Mouse (Mus musculus) cerebellum, adult 2 months (tissue): ENCODE results near the gene Hoxb1. TPM values are rescaled to one million over a fixed set of nuclear protein-coding genes. Genes with fewer than 3 reads are reported as not detected.

Experiments used
- DNase-seq, 2 experiments: peaks; one replicate each; pipeline ENCODE4 v3.0.0; 2021
- H3K27ac ChIP-seq: fragments of 200-500 bp; 2 replicates; pipeline ENCODE4 v1.5.1; 2012; ENCODE audit warnings: low read length, control low read depth, inconsistent platforms; ENCODE audit not compliant: insufficient read depth
- H3K27me3 ChIP-seq: fragments of 200-500 bp; 2 replicates; pipeline ENCODE4 v1.6.1; 2012; ENCODE audit warnings: inconsistent platforms, mild to moderate bottlenecking, low read length, moderate library complexity; ENCODE audit not compliant: control insufficient read depth, insufficient read depth
- H3K4me1 ChIP-seq: fragments of 200-500 bp; 2 replicates; pipeline ENCODE4 v1.6.1; 2011; ENCODE audit warnings: low read length; ENCODE audit not compliant: control insufficient read depth, insufficient read depth
- H3K4me3 ChIP-seq: fragments of 200-500 bp; replicated peaks from 2 replicates; pipeline ENCODE3; 2011; ENCODE audit warnings: mild to moderate bottlenecking, low read depth, low read length, control low read depth; ENCODE audit not compliant: insufficient read depth
- CTCF ChIP-seq: fragments of 200-500 bp; IDR thresholded peaks from 2 replicates; pipeline ENCODE4 v1.5.1; 2011; ENCODE audit warnings: low read depth, mild to moderate bottlenecking, control low read depth, low read length, moderate library complexity, borderline replicate concordance; ENCODE audit not compliant: insufficient read depth
- POLR2A ChIP-seq: fragments of 200-500 bp; IDR thresholded peaks from 2 replicates; pipeline ENCODE4 v1.6.1; 2011; ENCODE audit warnings: low read length, control low read depth, borderline replicate concordance; ENCODE audit not compliant: insufficient read depth
- WGBS: fragments of 180-500 bp; shearing (Covaris S2); methylation state at CpG from one replicate; pipeline ENCODE4 v1.1.7; 2018; 5-methylcytosine and 5-hydroxymethylcytosine counted together
- polyA plus RNA-seq: library from polyadenylated mRNA; depleted of rRNA; stranded (reverse); fragments of >200 nt; gene quantifications from 2 replicates; pipeline ENCODE4 v1.2.3, GENCODE M21; 2012

Hoxb1 gene
- polyA plus RNA-seq, 1 experiment = not detected

DNA sequence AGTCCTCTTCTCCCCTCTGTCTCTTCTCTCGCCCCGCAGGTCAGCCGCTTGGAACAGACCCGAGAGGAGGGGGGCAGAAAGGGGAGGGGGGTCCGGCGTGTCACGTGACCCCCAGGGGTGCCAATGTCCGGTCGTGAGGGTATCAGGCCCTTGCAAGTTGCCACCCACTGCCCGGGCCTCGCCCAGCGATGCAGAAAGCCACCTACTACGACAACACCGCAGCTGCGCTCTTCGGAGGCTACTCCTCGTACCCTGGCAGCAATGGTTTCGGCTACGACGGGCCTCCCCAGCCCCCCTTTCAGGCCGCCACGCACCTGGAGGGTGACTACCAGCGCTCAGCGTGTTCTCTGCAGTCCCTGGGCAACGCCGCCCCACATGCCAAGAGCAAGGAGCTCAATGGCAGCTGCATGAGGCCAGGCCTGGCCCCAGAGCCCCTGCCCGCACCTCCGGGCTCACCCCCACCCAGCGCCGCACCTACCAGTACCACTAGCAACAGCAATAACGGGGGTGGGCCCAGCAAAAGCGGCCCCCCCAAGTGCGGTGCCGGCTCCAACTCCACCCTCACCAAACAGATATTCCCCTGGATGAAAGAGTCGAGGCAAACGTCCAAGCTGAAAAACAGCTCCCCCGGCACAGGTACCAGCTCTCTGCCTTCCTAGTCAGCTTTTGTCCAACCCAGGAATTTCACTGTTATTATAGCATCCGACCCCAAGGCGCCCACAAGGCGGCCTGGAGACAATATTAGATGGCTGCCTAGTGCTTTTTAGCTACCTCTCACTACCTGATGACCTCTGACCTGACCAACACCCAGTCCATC, 21.3 kb upstream of the Hoxb1 start:
- H3K4me3 ChIP-seq = no peak overlapping the region
- peaks cover 12% of the 10 kb centered on the region; the same call in 1 of the 2 replicates for H3K27me3 ChIP-seq
- DNase-seq = no peak
- H3K27ac ChIP-seq = no peak overlapping the region
- H3K4me1 ChIP-seq = no peaks in the 10 kb centered on the region
- WGBS = 2% methylated on average over 40 of the region's 40 CpGs
- TF ChIP-seq CTCF (no peak), POLR2A (no peak)

- Histone ChIP-seq H3K4me1 (no peaks in the 10 kb centered on the region), H3K4me3 (no peak overlapping the region), H3K27ac (no peak overlapping the region), H3K27me3 (peaks cover 12% of the 10 kb centered on the region; the same call in 1 of the 2 replicates)
- no peak for DNase-seq
- 5% methylated on average over 6 of the region's 6 CpGs for WGBS
- TF ChIP-seq POLR2A (no peak), CTCF (no peak)
Observed at GRCm38 (mm10) chr11:96344878-96345159, 20.7 kb upstream of the Hoxb1 start.

DNA sequence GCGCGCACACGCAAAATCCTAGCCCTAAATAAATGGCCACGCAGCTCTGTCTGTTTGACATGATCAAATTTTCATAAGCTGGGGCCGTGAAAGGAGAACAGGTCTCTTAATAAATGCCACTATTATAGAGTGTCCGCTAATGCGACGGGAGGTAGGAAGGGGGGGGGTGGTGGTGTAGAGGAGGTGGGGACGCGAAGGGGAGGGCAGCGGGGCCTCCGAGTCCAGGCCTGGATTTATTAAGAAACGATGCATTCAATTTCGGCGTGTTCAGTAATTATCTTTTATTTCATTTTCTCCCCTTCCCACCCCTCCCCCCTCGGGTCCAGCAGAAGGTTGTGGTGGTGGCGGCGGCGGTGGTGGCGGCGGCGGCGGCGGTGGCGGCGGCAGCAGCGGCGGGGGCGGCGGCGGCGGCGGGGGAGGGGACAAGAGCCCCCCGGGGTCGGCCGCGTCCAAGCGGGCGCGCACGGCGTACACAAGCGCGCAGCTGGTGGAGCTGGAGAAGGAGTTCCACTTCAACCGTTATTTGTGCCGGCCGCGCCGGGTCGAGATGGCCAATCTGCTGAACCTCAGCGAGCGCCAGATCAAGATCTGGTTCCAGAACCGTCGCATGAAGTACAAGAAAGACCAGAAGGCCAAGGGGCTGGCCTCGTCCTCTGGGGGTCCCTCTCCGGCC, 20.2 kb upstream of the Hoxb1 start:
- Histone ChIP-seq H3K4me1 (no peaks in the 10 kb centered on the region), H3K4me3 (no peak overlapping the region), H3K27ac (no peak overlapping the region), H3K27me3 (peaks cover 12% of the 10 kb centered on the region; the same call in 1 of the 2 replicates)
- WGBS = 2% methylated on average over 38 of the region's 56 CpGs
- no peak for TF ChIP-seq POLR2A
- TF ChIP-seq CTCF = no peak
- no peak for DNase-seq

GRCm38 (mm10) chr11:96345893-96346806, 19.4 kb upstream of the Hoxb1 start:
- Histone ChIP-seq H3K4me1 (no peaks in the 10 kb centered on the region), H3K27me3 (peaks cover 10% of the 10 kb centered on the region; the same call in 1 of the 2 replicates), H3K27ac (no peak overlapping the region), H3K4me3 (no peak overlapping the region)
- TF ChIP-seq CTCF = no peak
- TF ChIP-seq POLR2A = no peak
- DNase-seq = no peak
- 3% methylated on average over 45 of the region's 45 CpGs for WGBS

- DNase-seq = no peak
Observed at GRCm38 (mm10) chr11:96346916-96347520, 18.5 kb upstream of the Hoxb1 start.

DNA sequence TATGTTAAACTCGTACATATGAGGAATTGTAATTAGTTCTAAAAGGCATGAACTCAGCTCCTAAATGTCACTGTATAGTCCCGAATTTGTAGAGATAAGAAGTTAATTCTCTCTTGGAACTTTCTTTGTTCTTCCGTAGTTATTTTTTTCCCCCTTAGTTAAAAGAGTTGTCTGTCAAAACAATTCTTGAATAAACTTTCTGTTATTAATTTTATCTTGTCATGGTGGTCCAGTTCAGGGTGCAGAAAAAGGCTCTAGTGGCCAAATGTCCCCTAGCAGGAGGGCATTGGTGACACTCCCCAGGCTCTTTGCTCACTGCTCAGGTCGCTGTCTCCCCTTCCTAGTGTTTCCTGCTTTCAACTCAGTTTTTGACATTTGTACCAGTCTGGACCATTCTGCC, 17.8 kb upstream of the Hoxb1 start:
- TF ChIP-seq CTCF = no peak
- no peak for TF ChIP-seq POLR2A
- Histone ChIP-seq H3K4me1 (no peaks in the 10 kb centered on the region), H3K27me3 (peaks cover 13% of the 10 kb centered on the region; the same call in 1 of the 2 replicates), H3K4me3 (no peak overlapping the region), H3K27ac (no peak overlapping the region)
- DNase-seq = no peak
- 11% methylated on average over 4 of the region's 4 CpGs for WGBS

More at GRCm38 (mm10) chr11:96346916-96347520, 18.5 kb upstream of the Hoxb1 start:
- 10% methylated on average over 5 of the region's 5 CpGs for WGBS
- no peak overlapping the region for H3K4me3 ChIP-seq
- no peak overlapping the region for H3K27ac ChIP-seq
- no peaks in the 10 kb centered on the region for H3K4me1 ChIP-seq
- no peak for TF ChIP-seq CTCF
- TF ChIP-seq POLR2A = no peak
- H3K27me3 ChIP-seq = peaks cover 9% of the 10 kb centered on the region; the same call in 1 of the 2 replicates

GRCm38 (mm10) chr11:96348141-96348928, 17.2 kb upstream of the Hoxb1 start:
- H3K27me3 ChIP-seq = peaks cover 17% of the 10 kb centered on the region
- no peak overlapping the region for H3K4me3 ChIP-seq
- WGBS = 5% methylated on average over 21 of the region's 21 CpGs
- TF ChIP-seq POLR2A (no peak), CTCF (no peak)
- H3K4me1 ChIP-seq = no peaks in the 10 kb centered on the region
- no peak overlapping the region for H3K27ac ChIP-seq
- DNase-seq = no peak
